Mouse (Mus musculus) forebrain, embryonic 16.5 days (tissue): ENCODE data around the gene Mthfsl. TPM values are rescaled to one million over a fixed set of nuclear protein-coding genes. Genes with fewer than 3 reads are reported as not detected.
"Not testable (repeated sequence)": the region's sequence is repeated elsewhere in the genome, so short reads cannot be mapped to it uniquely, and the experiment has no call there.

Experiments
- ATAC-seq: fragments of 200-750 bp; cut with Nextera tagmentation; 2 replicates; pipeline ENCODE4 v1.8.0; 2017; ENCODE audit warnings: mild to moderate bottlenecking, moderate library complexity
- H3K27ac ChIP-seq: fragments of 300-500 bp; sonication (generic); 2 replicates; pipeline ENCODE4 v1.5.1; 2014; ENCODE audit warnings: low read length, control low read depth
- H3K27me3 ChIP-seq: fragments of 300-500 bp; sonication (generic); replicated peaks from 2 replicates; pipeline ENCODE4 v1.6.1; 2014; ENCODE audit warnings: low read length; ENCODE audit not compliant: control insufficient read depth, insufficient read depth
- H3K36me3 ChIP-seq: fragments of 300-500 bp; sonication (generic); 2 replicates; pipeline ENCODE4 v1.6.1; 2014; ENCODE audit not compliant: control insufficient read depth, insufficient read depth
- H3K4me1 ChIP-seq: fragments of 300-500 bp; sonication (generic); replicated peaks from 2 replicates; pipeline ENCODE4 v1.6.1; 2014; ENCODE audit warnings: low read length; ENCODE audit not compliant: control insufficient read depth, insufficient read depth
- H3K4me2 ChIP-seq: fragments of 300-500 bp; sonication (generic); 2 replicates; pipeline ENCODE4 v1.6.1; 2014; ENCODE audit warnings: mild to moderate bottlenecking, low read length, control low read depth
- H3K4me3 ChIP-seq: fragments of 300-500 bp; sonication (generic); replicated peaks from 2 replicates; pipeline ENCODE4 v1.5.1; 2014; ENCODE audit warnings: mild to moderate bottlenecking, low read length, control low read depth
- H3K9ac ChIP-seq: fragments of 300-500 bp; sonication (generic); replicated peaks from 2 replicates; pipeline ENCODE4 v1.6.1; 2014; ENCODE audit warnings: low read depth, low read length, control low read depth
- H3K9me3 ChIP-seq: fragments of 300-500 bp; sonication (generic); 2 replicates; pipeline ENCODE4 v1.6.1; 2016; ENCODE audit warnings: low read length; ENCODE audit not compliant: control insufficient read depth
- WGBS: fragments of 180-500 bp; shearing (Covaris S2); extraction: QIAGEN DNeasy Blood & Tissue Kit; methylation state at CpG from one replicate; pipeline ENCODE4 v1.1.7; 2014; 5-methylcytosine and 5-hydroxymethylcytosine counted together
- polyA plus RNA-seq: library from polyadenylated mRNA; unstranded; fragments of >200 nt; fragmentation: Nextera tagmentation; extraction: Ambion mirVana; gene quantifications from 2 replicates; pipeline ENCODE4 v1.2.1, GENCODE M21; 2015

Gene Mthfsl
- polyA plus RNA-seq, 1 experiment from 2014 or later: 36.6 TPM

DNA sequence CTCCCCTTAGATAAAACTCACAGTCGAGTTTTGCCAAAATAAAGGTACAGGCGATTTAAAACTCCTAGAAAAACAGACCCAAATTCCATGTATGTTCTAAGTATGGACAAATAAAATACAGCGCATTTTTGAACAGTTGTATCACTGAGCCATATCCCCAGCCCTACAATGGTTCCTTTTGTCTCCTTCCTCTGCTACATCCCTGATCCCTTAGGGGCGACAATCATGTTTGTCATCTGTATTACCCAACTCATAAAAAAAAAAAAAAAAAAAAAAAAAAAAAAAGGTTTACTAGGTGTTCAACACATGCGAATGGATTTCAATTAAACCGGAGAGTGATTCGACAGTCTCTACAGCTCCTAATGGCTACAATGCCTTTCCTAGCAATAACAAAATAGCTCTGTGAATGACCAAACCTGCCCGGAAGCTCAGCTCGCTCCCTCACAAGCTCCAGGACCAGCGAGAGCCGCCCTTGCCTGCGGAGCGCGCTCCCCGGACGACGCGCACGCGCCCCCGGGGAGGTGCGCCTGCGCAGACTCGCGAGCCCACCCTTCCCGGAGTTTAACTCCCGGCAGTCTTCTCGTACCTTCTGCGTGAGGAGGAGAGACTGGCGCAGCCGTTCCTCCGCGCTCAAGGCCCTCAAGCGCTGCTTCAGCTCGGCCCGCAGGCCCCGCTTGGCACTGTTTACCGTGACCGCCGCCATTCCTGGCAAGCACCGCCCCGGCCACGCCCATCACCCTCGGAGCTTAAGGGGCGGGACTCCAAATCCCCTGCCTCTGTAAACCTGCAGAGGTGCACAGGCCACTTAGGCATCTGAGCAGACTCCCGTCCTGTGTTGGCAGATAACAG, 799 bp downstream of the Mthfsl start:
- H3K9me3 ChIP-seq, H3K36me3 ChIP-seq, H3K27me3 ChIP-seq, H3K4me1 ChIP-seq: not testable (repeated sequence)
- H3K4me2 ChIP-seq: peak overlapping the region; percentile 25
- H3K4me3 ChIP-seq: peak overlapping the region; percentile 35
- WGBS: 5% methylated on average over 16 of the region's 46 CpGs
- H3K27ac ChIP-seq: peak overlapping the region; percentile 47
- 0 out of 2 replicates have a peak overlapping the region, but pooled peaks have one; percentile 2 for H3K9ac ChIP-seq
- peak; percentile 94 for ATAC-seq

- H3K9ac ChIP-seq, H3K9me3 ChIP-seq, H3K4me3 ChIP-seq, ATAC-seq, H3K36me3 ChIP-seq, H3K27me3 ChIP-seq, H3K27ac ChIP-seq, H3K4me1 ChIP-seq: not testable (repeated sequence)
- peak overlapping the region; percentile 25 for H3K4me2 ChIP-seq
- WGBS: 66% methylated on average over 4 of the region's 5 CpGs
Measured at GRCm38 (mm10) chr9:88718593-88718992, 1.5 kb downstream of the Mthfsl start.

GRCm38 (mm10) chr9:88718140-88718539, 2.0 kb downstream of the Mthfsl start:
- not testable (repeated sequence) for H3K9ac ChIP-seq, H3K27me3 ChIP-seq, H3K9me3 ChIP-seq, ATAC-seq, H3K4me2 ChIP-seq, H3K4me1 ChIP-seq, H3K27ac ChIP-seq, H3K36me3 ChIP-seq, H3K4me3 ChIP-seq
- WGBS: 9% methylated on average over 2 of the region's 2 CpGs

GRCm38 (mm10) chr9:88714515-88714914, 5.6 kb downstream of the Mthfsl start:
- not testable (repeated sequence) for H3K27me3 ChIP-seq, H3K27ac ChIP-seq, H3K4me1 ChIP-seq, H3K36me3 ChIP-seq, H3K9ac ChIP-seq, ATAC-seq, H3K9me3 ChIP-seq, H3K4me2 ChIP-seq, H3K4me3 ChIP-seq
- 78% methylated on average over 5 of the region's 5 CpGs for WGBS

DNA sequence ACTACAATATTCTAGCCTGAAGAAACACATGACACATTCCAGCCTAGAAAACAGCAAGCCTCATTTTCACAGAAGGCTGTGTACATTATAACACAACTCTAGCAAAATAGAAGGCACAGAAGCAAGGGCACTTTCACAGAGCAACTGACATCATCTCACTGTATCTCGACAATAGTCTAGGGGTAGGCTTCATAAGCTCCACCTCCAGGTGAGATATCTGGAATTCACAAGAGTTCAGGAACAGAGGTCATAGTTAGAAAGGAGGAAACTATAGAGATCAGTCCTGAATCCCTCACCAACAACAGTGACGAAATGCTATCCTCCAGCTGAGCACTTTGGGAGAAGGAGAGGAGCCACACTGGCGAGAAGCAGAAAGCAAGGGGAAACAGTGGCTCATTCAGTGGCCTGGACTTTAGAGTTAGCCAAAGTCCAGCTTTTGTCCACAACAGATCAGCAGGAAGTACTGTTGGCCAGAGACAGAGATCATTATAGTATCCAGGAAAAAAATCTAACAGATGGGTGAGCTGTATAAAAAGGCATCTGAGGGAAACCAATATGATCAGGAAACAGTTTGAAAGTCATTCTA, 7.8 kb downstream of the Mthfsl start:
- H3K4me3 ChIP-seq, H3K27me3 ChIP-seq, H3K36me3 ChIP-seq, H3K9me3 ChIP-seq, H3K9ac ChIP-seq, H3K4me1 ChIP-seq, ATAC-seq, H3K27ac ChIP-seq, H3K4me2 ChIP-seq: not testable (repeated sequence)
- 87% methylated on average over 3 of the region's 3 CpGs for WGBS

GRCm38 (mm10) chr9:88710910-88711438, 9.1 kb downstream of the Mthfsl start:
- not testable (repeated sequence) for H3K4me1 ChIP-seq, H3K4me2 ChIP-seq, H3K36me3 ChIP-seq, H3K9ac ChIP-seq, H3K27ac ChIP-seq, H3K9me3 ChIP-seq, H3K27me3 ChIP-seq, ATAC-seq, H3K4me3 ChIP-seq
- 89% methylated on average over 4 of the region's 5 CpGs for WGBS

- H3K9ac ChIP-seq, H3K4me2 ChIP-seq, H3K4me3 ChIP-seq, ATAC-seq, H3K27ac ChIP-seq, H3K9me3 ChIP-seq, H3K36me3 ChIP-seq, H3K27me3 ChIP-seq, H3K4me1 ChIP-seq: not testable (repeated sequence)
- 92% methylated on average over 2 of the region's 2 CpGs for WGBS
Measured at GRCm38 (mm10) chr9:88710439-88710838, 9.7 kb downstream of the Mthfsl start.

- H3K4me1 ChIP-seq, H3K9me3 ChIP-seq, ATAC-seq, H3K27me3 ChIP-seq, H3K27ac ChIP-seq, H3K4me2 ChIP-seq, H3K4me3 ChIP-seq, H3K36me3 ChIP-seq, H3K9ac ChIP-seq: not testable (repeated sequence)
- WGBS: 97% methylated on average over 5 of the region's 5 CpGs
Measured at GRCm38 (mm10) chr9:88709794-88710193, 10.3 kb downstream of the Mthfsl start.

DNA sequence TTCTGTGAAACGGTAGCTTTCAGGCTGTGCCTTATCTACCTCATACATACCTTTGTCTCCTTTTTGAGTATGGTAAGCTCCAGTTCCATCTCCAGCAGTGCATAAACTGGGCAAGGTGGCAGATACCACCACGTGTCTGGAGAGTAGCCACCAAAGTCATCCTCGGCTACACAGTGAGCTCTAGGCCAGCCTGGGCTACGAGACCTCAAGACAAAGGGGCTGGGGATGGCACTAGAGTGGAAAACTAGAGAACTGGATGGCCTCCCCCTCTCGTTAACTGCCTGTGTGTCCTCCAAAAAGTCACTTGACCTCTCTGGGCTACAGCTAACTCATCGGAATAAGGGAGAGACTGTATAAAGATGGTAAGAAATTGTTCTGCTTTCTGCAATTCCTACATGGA, 10.8 kb downstream of the Mthfsl start:
- no peak overlapping the region for H3K4me2 ChIP-seq
- WGBS: 85% methylated on average over 6 of the region's 6 CpGs
- H3K4me3 ChIP-seq: no peak overlapping the region
- H3K4me1 ChIP-seq: no peaks in the 10 kb centered on the region
- no peaks in the 10 kb centered on the region for H3K36me3 ChIP-seq
- H3K27me3 ChIP-seq: no peaks in the 10 kb centered on the region
- no peaks in the 10 kb centered on the region for H3K9me3 ChIP-seq
- ATAC-seq: no peak
- no peak overlapping the region for H3K9ac ChIP-seq
- H3K27ac ChIP-seq: no peak overlapping the region
